Mouse (Mus musculus) heart, postnatal 0 days (tissue): ENCODE results near the gene Neurl3. TPM values are rescaled to one million over a fixed set of nuclear protein-coding genes. Genes with fewer than 3 reads are reported as not detected.

Experiments
- ATAC-seq: fragments of 200-750 bp; cut with Nextera tagmentation; 2 replicates; pipeline ENCODE4 v1.8.0; 2017; ENCODE audit warnings: low read depth, moderate number of reproducible peaks, moderate library complexity; ENCODE audit not compliant: insufficient read depth
- DNase-seq: peaks from one replicate; pipeline ENCODE4 v3.0.0-alpha.2; 2016; ENCODE audit warnings: low spot score
- H3K27ac ChIP-seq: fragments of 300-500 bp; sonication (generic); 2 replicates; pipeline ENCODE4 v1.5.1; 2014; ENCODE audit warnings: low read depth, mild to moderate bottlenecking
- H3K27me3 ChIP-seq: fragments of 300-500 bp; sonication (generic); 2 replicates; pipeline ENCODE4 v1.6.1; 2014; ENCODE audit warnings: low read length, mixed read lengths; ENCODE audit not compliant: control insufficient read depth, insufficient read depth
- H3K36me3 ChIP-seq: fragments of 300-500 bp; sonication (generic); replicated peaks from 2 replicates; pipeline ENCODE4 v1.6.1; 2014; ENCODE audit warnings: low read length, mixed read lengths; ENCODE audit not compliant: control insufficient read depth, insufficient read depth
- H3K4me1 ChIP-seq: fragments of 300-500 bp; sonication (generic); 2 replicates; pipeline ENCODE4 v1.6.1; 2014; ENCODE audit warnings: antibody characterized with exemption; ENCODE audit not compliant: control insufficient read depth, insufficient read depth
- H3K4me2 ChIP-seq: fragments of 300-500 bp; sonication (generic); 2 replicates; pipeline ENCODE4 v1.6.1; 2014; ENCODE audit warnings: low read depth, mild to moderate bottlenecking, low read length, moderate library complexity
- H3K4me3 ChIP-seq: fragments of 300-500 bp; sonication (generic); 2 replicates; pipeline ENCODE4 v1.5.1; 2014; ENCODE audit warnings: low read depth, low read length
- H3K9ac ChIP-seq: fragments of 300-500 bp; sonication (generic); replicated peaks from 2 replicates; pipeline ENCODE4 v1.6.1; 2014; ENCODE audit warnings: low read depth, low read length, mixed read lengths
- H3K9me3 ChIP-seq: fragments of 300-500 bp; sonication (generic); replicated peaks from 2 replicates; pipeline ENCODE4 v1.6.1; 2016; ENCODE audit warnings: low read length; ENCODE audit not compliant: control insufficient read depth
- CTCF ChIP-seq: IDR thresholded peaks from 2 replicates; pipeline ENCODE4 v1.5.1; 2016; ENCODE audit warnings: antibody characterized with exemption, control low read depth, low read depth
- EP300 ChIP-seq: IDR thresholded peaks from 2 replicates; pipeline ENCODE4 v1.6.1; 2016; ENCODE audit warnings: antibody characterized with exemption, low read depth
- WGBS: fragments of 180-500 bp; shearing (Covaris S2); extraction: QIAGEN DNeasy Blood & Tissue Kit; methylation state at CpG from one replicate; pipeline ENCODE4 v1.1.7; 2014; 5-methylcytosine and 5-hydroxymethylcytosine counted together
- polyA plus RNA-seq: library from polyadenylated mRNA; unstranded; fragments of >200 nt; fragmentation: Nextera tagmentation; extraction: Ambion mirVana; gene quantifications from 2 replicates; pipeline ENCODE4 v1.2.1, GENCODE M21; 2015
- total RNA-seq: library from RNA; depleted of rRNA; stranded (reverse); fragments of >200 nt; gene quantifications from 2 replicates; pipeline ENCODE4 v1.2.3, GENCODE M21; 2014; ENCODE audit warnings: low replicate concordance

The Neurl3 gene
- total and polyA plus RNA-seq, 2 experiments from 2014 or later, result 3.6 to 12.9 TPM

DNA sequence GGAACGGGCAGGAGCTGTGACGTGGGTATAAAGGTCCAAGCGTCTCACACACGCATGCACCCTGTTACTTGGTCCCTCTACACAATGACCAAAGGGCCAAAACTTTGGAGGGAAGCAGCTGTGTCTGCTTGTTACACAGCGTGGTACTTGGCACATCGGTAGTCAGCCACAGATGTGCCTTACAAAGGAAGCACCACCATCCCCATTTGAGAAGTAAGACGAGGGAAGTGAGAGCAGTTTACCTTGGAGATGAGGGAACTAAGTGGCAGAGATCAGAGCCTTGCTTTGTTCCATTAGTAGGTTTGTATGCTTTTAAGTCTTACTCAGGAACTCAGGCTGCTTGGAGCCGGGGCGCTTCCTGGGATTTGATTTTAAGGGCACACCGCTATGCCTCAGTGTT is 35.1 kb downstream of the Neurl3 start:
- WGBS, result 88% methylated on average over 10 of the region's 10 CpGs
- no peak for ATAC-seq
- H3K9ac ChIP-seq, result no peak overlapping the region
- no peak overlapping the region for H3K4me2 ChIP-seq
- no peak overlapping the region for H3K4me3 ChIP-seq
- TF ChIP-seq EP300, result no peak
- no peak for TF ChIP-seq CTCF
- 0 out of 2 replicates have a peak, but pooled peaks cover 4% of the 10 kb centered on the region for H3K4me1 ChIP-seq
- no peak for DNase-seq
- peaks cover 5% of the 10 kb centered on the region; the same call in 1 of the 2 replicates for H3K36me3 ChIP-seq
- no peak overlapping the region for H3K27ac ChIP-seq
- no peaks in the 10 kb centered on the region for H3K9me3 ChIP-seq
- H3K27me3 ChIP-seq, result no peaks in the 10 kb centered on the region

DNA sequence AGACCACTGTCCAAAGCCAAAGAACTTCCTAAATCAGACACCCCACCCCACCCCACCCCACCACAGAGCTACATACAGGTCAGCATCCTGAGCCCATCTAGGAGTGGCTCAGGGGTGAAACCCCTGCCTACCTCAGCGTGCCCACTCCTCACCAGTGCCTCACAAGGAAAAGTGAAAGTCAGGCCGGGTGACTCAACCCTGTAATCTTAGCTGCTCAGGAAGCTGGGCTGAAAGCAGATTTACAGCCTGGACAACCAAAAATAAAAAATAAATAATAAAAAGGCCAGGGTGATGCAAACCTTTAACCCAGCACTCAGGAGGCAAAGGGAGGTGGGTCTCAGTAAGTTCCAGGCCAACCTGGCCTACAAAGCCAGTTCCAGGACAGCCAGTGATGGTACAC is 38.6 kb downstream of the Neurl3 start:
- TF ChIP-seq CTCF (no peak), EP300 (no peak)
- H3K9ac ChIP-seq, result no peak overlapping the region
- no peak overlapping the region for H3K4me2 ChIP-seq
- no peaks in the 10 kb centered on the region for H3K9me3 ChIP-seq
- H3K36me3 ChIP-seq, result peaks cover 23% of the 10 kb centered on the region
- H3K4me1 ChIP-seq, result no peaks in the 10 kb centered on the region
- WGBS, result 63% methylated on average over 2 of the region's 2 CpGs
- H3K27me3 ChIP-seq, result no peaks in the 10 kb centered on the region
- no peak overlapping the region for H3K4me3 ChIP-seq
- no peak overlapping the region for H3K27ac ChIP-seq
- no peak for ATAC-seq
- no peak for DNase-seq

- no peak for ATAC-seq
- DNase-seq, result no peak
- Histone ChIP-seq H3K27me3 (no peaks in the 10 kb centered on the region), H3K4me2 (no peak overlapping the region), H3K9ac (no peak overlapping the region), H3K9me3 (no peaks in the 10 kb centered on the region), H3K4me1 (no peaks in the 10 kb centered on the region), H3K27ac (no peak overlapping the region), H3K4me3 (no peak overlapping the region), H3K36me3 (peaks cover 27% of the 10 kb centered on the region)
- 60% methylated on average over 9 of the region's 9 CpGs for WGBS
- no peak for TF ChIP-seq EP300
- no peak for TF ChIP-seq CTCF
Observed at GRCm38 (mm10) chr1:36235057-36235639, 39.3 kb downstream of the Neurl3 start.

GRCm38 (mm10) chr1:36233218-36233617 is 41.3 kb downstream of the Neurl3 start:
- Histone ChIP-seq H3K9me3 (no peaks in the 10 kb centered on the region), H3K36me3 (peaks cover 34% of the 10 kb centered on the region), H3K27me3 (no peaks in the 10 kb centered on the region), H3K4me1 (no peaks in the 10 kb centered on the region), H3K4me2 (no peak overlapping the region), H3K4me3 (no peak overlapping the region), H3K27ac (no peak overlapping the region), H3K9ac (no peak overlapping the region)
- no peak for TF ChIP-seq EP300
- TF ChIP-seq CTCF, result no peak
- 86% methylated on average over 6 of the region's 6 CpGs for WGBS
- ATAC-seq (no peak), DNase-seq (no peak)

DNA sequence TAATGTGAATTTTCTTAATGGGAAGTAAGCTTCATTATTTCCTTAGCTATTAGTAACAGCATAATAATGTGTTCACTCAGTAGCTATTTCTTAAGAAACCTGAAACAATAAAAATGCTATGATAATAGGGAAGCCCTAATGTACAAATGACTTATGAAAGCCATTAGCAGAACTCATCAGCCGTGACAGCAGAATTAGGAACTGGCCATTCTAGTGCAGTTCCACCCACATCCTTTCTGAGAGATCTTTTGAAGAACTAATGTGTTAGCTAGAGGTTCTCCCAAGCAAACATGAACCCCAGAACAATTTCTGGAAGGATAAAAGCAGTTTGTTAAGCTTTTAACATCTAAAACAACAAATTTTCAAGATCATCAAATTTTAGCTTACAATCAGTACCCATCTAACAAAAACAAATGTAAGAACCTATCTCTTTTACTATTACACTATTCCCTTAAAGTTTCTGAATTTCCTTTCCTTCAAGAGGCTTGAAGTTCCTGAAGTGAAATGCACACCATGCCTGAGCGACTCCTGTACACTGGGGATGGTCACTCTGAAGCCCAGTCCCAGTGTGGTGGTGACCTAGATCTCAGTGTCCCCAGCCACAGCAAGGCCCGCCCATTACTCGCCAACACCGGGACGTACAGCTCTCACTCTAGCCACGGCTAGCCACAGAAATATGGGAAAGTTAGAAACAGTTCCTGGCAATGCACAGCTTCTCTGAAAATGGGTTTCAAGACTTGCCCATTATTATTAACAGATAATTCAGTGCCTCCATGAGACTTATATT is 43.4 kb downstream of the Neurl3 start:
- Histone ChIP-seq H3K27me3 (no peaks in the 10 kb centered on the region), H3K4me1 (no peaks in the 10 kb centered on the region), H3K4me2 (no peak overlapping the region), H3K4me3 (no peak overlapping the region), H3K9ac (no peak overlapping the region), H3K36me3 (peaks cover 46% of the 10 kb centered on the region), H3K9me3 (no peaks in the 10 kb centered on the region), H3K27ac (no peak overlapping the region)
- 84% methylated on average over 7 of the region's 7 CpGs for WGBS
- DNase-seq (no peak), ATAC-seq (no peak)
- TF ChIP-seq CTCF (no peak), EP300 (no peak)
